Mouse (Mus musculus): ENCODE results near the gene Cnr1.

GRCm38 (mm10) chr4:33879944-33880343 is 44.4 kb upstream of the Cnr1 start:
- TF ChIP-seq CTCF (IDR thresholded peaks at IDR 0.05; ENCODE audit: borderline replicate concordance, extremely low read depth, insufficient read depth, insufficient read length) (no peak), POLR2A (IDR thresholded peaks at IDR 0.05; ENCODE audit: borderline replicate concordance, extremely low read depth, insufficient read depth, insufficient read length, poor library complexity, severe bottlenecking) (no peak)

Measured in brain, embryonic 14.5 days (tissue).